Mouse (Mus musculus) T-cell, adult 2 months (primary cell): ENCODE results near the gene Polr3gl.
A peak's percentile ranks its signal among the peaks of the same experiment; 100 is the strongest.
"Not testable (repeated sequence)": the region's sequence is repeated elsewhere in the genome, so short reads cannot be mapped to it uniquely, and the experiment has no call there.

Experiments used
- DNase-seq: peaks from one replicate; pipeline ENCODE4 v3.0.0; 2022; ENCODE audit warnings: low spot score

Polr3gl gene

GRCm38 (mm10) chr3:96593790-96594560 lies at the start of gene Polr3gl:
Gene Polr3gl (minus strand): TSS chr3:96594181.
- peak; percentile 90 for DNase-seq

GRCm38 (mm10) chr3:96639219-96639618 lies 45.2 kb upstream of the Polr3gl start:
- peak; percentile 73 for DNase-seq

- DNase-seq = no peak
Observed at GRCm38 (mm10) chr3:96636448-96636847, 42.5 kb upstream of the Polr3gl start.

- no peak for DNase-seq
Observed at GRCm38 (mm10) chr3:96635906-96636305, 41.9 kb upstream of the Polr3gl start.

- DNase-seq = peak; percentile 81
Observed at GRCm38 (mm10) chr3:96634928-96635879, 41.2 kb upstream of the Polr3gl start, which contains the start of the genes Pex11b and Gm42957. Gene Pex11b (plus strand): TSS chr3:96635376. Gene Gm42957 (plus strand): TSS chr3:96635474.

GRCm38 (mm10) chr3:96634015-96634414 lies 40.0 kb upstream of the Polr3gl start:
- DNase-seq = no peak

- DNase-seq = no peak
Observed at GRCm38 (mm10) chr3:96632058-96632457, 38.1 kb upstream of the Polr3gl start.

- DNase-seq = peak; percentile 94
Observed at GRCm38 (mm10) chr3:96629729-96630600, 36.0 kb upstream of the Polr3gl start, which contains the start of gene Rbm8a. Gene Rbm8a (plus strand): TSS chr3:96629933.

- DNase-seq = no peak
Observed at GRCm38 (mm10) chr3:96623201-96623600, 29.2 kb upstream of the Polr3gl start.

GRCm38 (mm10) chr3:96617941-96618340 lies 24.0 kb upstream of the Polr3gl start:
- DNase-seq = no peak

- no peak for DNase-seq
Observed at GRCm38 (mm10) chr3:96606618-96607017, 12.6 kb upstream of the Polr3gl start.

GRCm38 (mm10) chr3:96606007-96606406 lies 12.0 kb upstream of the Polr3gl start:
- not testable (repeated sequence) for DNase-seq

- DNase-seq = no peak
Observed at GRCm38 (mm10) chr3:96603311-96603710, 9.3 kb upstream of the Polr3gl start.

GRCm38 (mm10) chr3:96602704-96603084 lies 8.7 kb upstream of the Polr3gl start:
- DNase-seq = no peak

- DNase-seq = no peak
Observed at GRCm38 (mm10) chr3:96601941-96602703, 8.1 kb upstream of the Polr3gl start.

GRCm38 (mm10) chr3:96601251-96601787 lies 7.3 kb upstream of the Polr3gl start:
- no peak for DNase-seq

GRCm38 (mm10) chr3:96600639-96601250 lies 6.8 kb upstream of the Polr3gl start, which contains the start of gene Lix1l:
Gene Lix1l (plus strand): TSS chr3:96601149.
- peak; percentile 83 for DNase-seq

GRCm38 (mm10) chr3:96599411-96599810 lies 5.4 kb upstream of the Polr3gl start:
- DNase-seq = no peak

- DNase-seq = no peak
Observed at GRCm38 (mm10) chr3:96599069-96599393, 5.0 kb upstream of the Polr3gl start.
